Mouse (Mus musculus) cerebellum, adult 9-10 months (tissue): ENCODE results near the gene Folr2.

ENCODE experiments used
- DNase-seq: peaks from one replicate; pipeline ENCODE4 v3.0.0; 2022

Folr2 gene

GRCm38 (mm10) chr7:101863415-101863814 lies 6.4 kb upstream of the Folr2 start, which contains the start of gene Anapc15:
Anapc15 (plus strand) TSS chr7:101863715.
- no peak for DNase-seq

GRCm38 (mm10) chr7:101862291-101862690 lies 5.3 kb upstream of the Folr2 start:
- no peak for DNase-seq

- DNase-seq = no peak
Observed at GRCm38 (mm10) chr7:101860978-101861377, 4.0 kb upstream of the Folr2 start.

GRCm38 (mm10) chr7:101858362-101858761 lies 1.4 kb upstream of the Folr2 start:
- DNase-seq = no peak

GRCm38 (mm10) chr7:101853816-101854215 lies 3.2 kb downstream of the Folr2 start:
- no peak for DNase-seq

- DNase-seq = no peak
Observed at GRCm38 (mm10) chr7:101852846-101853245, 4.1 kb downstream of the Folr2 start.

GRCm38 (mm10) chr7:101851689-101852088 lies 5.3 kb downstream of the Folr2 start:
- no peak for DNase-seq

- DNase-seq = no peak
Observed at GRCm38 (mm10) chr7:101847934-101848333, 9.1 kb downstream of the Folr2 start.

GRCm38 (mm10) chr7:101844186-101844585 lies 12.8 kb downstream of the Folr2 start:
- DNase-seq = no peak

- DNase-seq = peak; percentile 89
Observed at GRCm38 (mm10) chr7:101837606-101838471, 19.2 kb downstream of the Folr2 start, which contains the start of gene Inppl1. Inppl1 (minus strand) TSS chr7:101838229.

- no peak for DNase-seq
Observed at GRCm38 (mm10) chr7:101837154-101837605, 19.8 kb downstream of the Folr2 start.

- DNase-seq = no peak
Observed at GRCm38 (mm10) chr7:101836271-101837153, 20.5 kb downstream of the Folr2 start.

GRCm38 (mm10) chr7:101835457-101836109 lies 21.4 kb downstream of the Folr2 start:
- no peak for DNase-seq

- no peak for DNase-seq
Observed at GRCm38 (mm10) chr7:101834903-101835302, 22.1 kb downstream of the Folr2 start.

- no peak for DNase-seq
Observed at GRCm38 (mm10) chr7:101833916-101834584, 22.9 kb downstream of the Folr2 start.

- no peak for DNase-seq
Observed at GRCm38 (mm10) chr7:101833352-101833751, 23.6 kb downstream of the Folr2 start.

- DNase-seq = no peak
Observed at GRCm38 (mm10) chr7:101832372-101832771, 24.6 kb downstream of the Folr2 start.

- DNase-seq = no peak
Observed at GRCm38 (mm10) chr7:101831437-101831836, 25.6 kb downstream of the Folr2 start.

GRCm38 (mm10) chr7:101830373-101830772 lies 26.6 kb downstream of the Folr2 start:
- no peak for DNase-seq

- DNase-seq = no peak
Observed at GRCm38 (mm10) chr7:101823758-101824630, 33.0 kb downstream of the Folr2 start.
